Mouse (Mus musculus): Measurements from ENCODE around the gene Fshr.
A peak's percentile ranks its signal among the peaks of the same experiment; 100 is the strongest.
"Not testable (repeated sequence)": the region's sequence is repeated elsewhere in the genome, so short reads cannot be mapped to it uniquely, and the experiment has no call there.

The Fshr gene

GRCm38 (mm10) chr17:89200575-89200974 lies at the start of gene Fshr:
Gene Fshr, minus strand, starts transcription at chr17:89200675.
- DNase-seq, result no peak

GRCm38 (mm10) chr17:89202181-89202580 lies 1.7 kb upstream of the Fshr start:
- DNase-seq, result no peak

GRCm38 (mm10) chr17:89173545-89173944 lies 26.9 kb downstream of the Fshr start:
- DNase-seq, result no peak

- no peak for DNase-seq
Measured at GRCm38 (mm10) chr17:89164773-89165172, 35.7 kb downstream of the Fshr start.

- no peak for DNase-seq
Measured at GRCm38 (mm10) chr17:89162475-89162874, 38.0 kb downstream of the Fshr start.

- DNase-seq, result not testable (repeated sequence)
Measured at GRCm38 (mm10) chr17:89159343-89159742, 41.1 kb downstream of the Fshr start.

GRCm38 (mm10) chr17:89144806-89145205 lies 55.7 kb downstream of the Fshr start:
- no peak for DNase-seq

- DNase-seq, result no peak
Measured at GRCm38 (mm10) chr17:89120023-89120422, 80.5 kb downstream of the Fshr start.

GRCm38 (mm10) chr17:89119250-89119649 lies 81.2 kb downstream of the Fshr start:
- DNase-seq, result no peak

GRCm38 (mm10) chr17:89113944-89114343 lies 86.5 kb downstream of the Fshr start:
- no peak for DNase-seq

GRCm38 (mm10) chr17:89100719-89101350 lies 99.6 kb downstream of the Fshr start:
- DNase-seq, result no peak

- not testable (repeated sequence) for DNase-seq
Measured at GRCm38 (mm10) chr17:89099733-89100132, 100.7 kb downstream of the Fshr start.

GRCm38 (mm10) chr17:89089692-89090475 lies 110.6 kb downstream of the Fshr start:
- DNase-seq, result no peak

- no peak for DNase-seq
Measured at GRCm38 (mm10) chr17:89082897-89083296, 117.6 kb downstream of the Fshr start.

GRCm38 (mm10) chr17:89079706-89080105 lies 120.8 kb downstream of the Fshr start:
- DNase-seq, result no peak

- no peak for DNase-seq
Measured at GRCm38 (mm10) chr17:89064327-89065095, 136.0 kb downstream of the Fshr start.

GRCm38 (mm10) chr17:89062348-89062949 lies 138.0 kb downstream of the Fshr start:
- DNase-seq, result peak in 1 of 2 experiments; percentile 1

- no peak for DNase-seq
Measured at GRCm38 (mm10) chr17:89051031-89051563, 149.4 kb downstream of the Fshr start.

GRCm38 (mm10) chr17:89049071-89049470 lies 151.4 kb downstream of the Fshr start:
- DNase-seq, result no peak

- no peak for DNase-seq
Measured at GRCm38 (mm10) chr17:89046016-89046415, 154.5 kb downstream of the Fshr start.

GRCm38 (mm10) chr17:89036723-89037122 lies 163.8 kb downstream of the Fshr start:
- no peak for DNase-seq

- DNase-seq, result no peak
Measured at GRCm38 (mm10) chr17:89036049-89036448, 164.4 kb downstream of the Fshr start.

- no peak for DNase-seq
Measured at GRCm38 (mm10) chr17:89034627-89035026, 165.8 kb downstream of the Fshr start.
